Mouse (Mus musculus) heart, adult 2 months (tissue): ENCODE results near the gene Olfr651. TPM values are rescaled to one million over a fixed set of nuclear protein-coding genes. Genes with fewer than 3 reads are reported as not detected.

ENCODE experiments used
- DNase-seq, 2 experiments: peaks; one replicate each; pipeline ENCODE4 v3.0.0; 2021
- H3K27ac ChIP-seq: fragments of 200-600 bp; 2 replicates; pipeline ENCODE4 v1.8.1; 2022
- H3K27me3 ChIP-seq: fragments of 200-500 bp; 2 replicates; pipeline ENCODE4 v1.6.1; 2012; ENCODE audit warnings: mild to moderate bottlenecking, low read length, inconsistent platforms, mixed read lengths; ENCODE audit not compliant: control insufficient read depth, insufficient read depth
- H3K36me3 ChIP-seq: fragments of 200-500 bp; 2 replicates; pipeline ENCODE4 v1.6.1; 2012; ENCODE audit warnings: low read length, inconsistent platforms; ENCODE audit not compliant: control insufficient read depth, insufficient read depth
- H3K4me1 ChIP-seq: fragments of 200-500 bp; 2 replicates; pipeline ENCODE4 v1.6.1; 2011; ENCODE audit warnings: low read length; ENCODE audit not compliant: control insufficient read depth, insufficient read depth
- H3K4me3 ChIP-seq: fragments of 200-600 bp; 2 replicates; pipeline ENCODE4 v1.8.1; 2022
- H3K79me2 ChIP-seq: fragments of 200-500 bp; replicated peaks from 2 replicates; pipeline ENCODE4 v1.6.1; 2012; ENCODE audit warnings: mild to moderate bottlenecking, inconsistent platforms, low read length, moderate library complexity, mixed read lengths; ENCODE audit not compliant: control insufficient read depth, insufficient read depth
- H3K9ac ChIP-seq: fragments of 200-500 bp; 2 replicates; pipeline ENCODE4 v1.6.1; 2012; ENCODE audit warnings: low read depth, mild to moderate bottlenecking, control low read depth, inconsistent platforms, low read length, mixed read lengths
- CTCF ChIP-seq: fragments of 200-600 bp; IDR thresholded peaks from 2 replicates; pipeline ENCODE4 v1.8.1; 2022; ENCODE audit warnings: antibody characterized with exemption, mild to moderate bottlenecking, moderate library complexity
- EP300 ChIP-seq: fragments of 200-500 bp; IDR thresholded peaks from 2 replicates; pipeline ENCODE4 v1.6.1; 2011; ENCODE audit warnings: low read depth, low read length, control low read depth; ENCODE audit not compliant: insufficient read depth
- POLR2A ChIP-seq: fragments of 200-500 bp; IDR thresholded peaks from 2 replicates; pipeline ENCODE4 v1.6.1; 2011; ENCODE audit warnings: mild to moderate bottlenecking, low read depth, low read length, control low read depth; ENCODE audit not compliant: insufficient read depth
- WGBS: fragments of 180-500 bp; shearing (Covaris S2); methylation state at CpG from one replicate; pipeline ENCODE4 v1.1.7; 2018; 5-methylcytosine and 5-hydroxymethylcytosine counted together
- intact Hi-C: fragments of 180-260 bp; cut with DNase I; formaldehyde crosslinking; loops from one replicate; pipeline ENCODE4 v1.15.1; 2025
- polyA plus RNA-seq: library from polyadenylated mRNA; depleted of rRNA; stranded (reverse); fragments of >200 nt; gene quantifications from 2 replicates; pipeline ENCODE4 v1.2.3, GENCODE M21; 2012; rRNA removed
- total RNA-seq, 2 experiments: library from RNA; stranded (reverse); gene quantifications; 2 replicates each; pipeline ENCODE4 v1.2.3; 2021

Gene Olfr651
- total and polyA plus RNA-seq, 3 experiments, result not detected

- DNase-seq, result no peak
- WGBS, result 22% methylated on average over 2 of the region's 2 CpGs
- H3K27me3 ChIP-seq, result no peaks in the 10 kb centered on the region
- intact Hi-C loops, result no loop called here
- TF ChIP-seq EP300 (no peak), POLR2A (no peak), CTCF (no peak)
- no peak within 1 kb of the TSS for H3K4me3 ChIP-seq
- H3K4me1 ChIP-seq, result no peaks in the 10 kb centered on the region
- H3K27ac ChIP-seq, result no peak within 1 kb of the TSS
- H3K9ac ChIP-seq, result no peak within 1 kb of the TSS
- H3K79me2 ChIP-seq, result no peaks in the 10 kb centered on the region
- H3K36me3 ChIP-seq, result no peaks in the 10 kb centered on the region
Observed at GRCm38 (mm10) chr7:104577014-104577413, 27.1 kb downstream of the Olfr651 start, which contains the start of gene Olfr653. Gene Olfr653 (plus strand): TSS chr7:104577314.

GRCm38 (mm10) chr7:104580846-104581245, 30.9 kb downstream of the Olfr651 start:
- H3K27ac ChIP-seq, result no peak overlapping the region
- no peak overlapping the region for H3K4me3 ChIP-seq
- no peak for DNase-seq
- H3K4me1 ChIP-seq, result no peaks in the 10 kb centered on the region
- no peak for TF ChIP-seq CTCF
- TF ChIP-seq EP300, result no peak
- no peak for TF ChIP-seq POLR2A
- 85% methylated on average over 4 of the region's 4 CpGs for whole genome bisulfite sequencing
- no peaks in the 10 kb centered on the region for H3K36me3 ChIP-seq
- no peaks in the 10 kb centered on the region for H3K79me2 ChIP-seq
- no peak overlapping the region for H3K9ac ChIP-seq
- intact Hi-C loops, result no loop called here
- H3K27me3 ChIP-seq, result no peaks in the 10 kb centered on the region

- no peaks in the 10 kb centered on the region for H3K27me3 ChIP-seq
- WGBS, result 79% methylated on average over 4 of the region's 4 CpGs
- no peaks in the 10 kb centered on the region for H3K4me1 ChIP-seq
- H3K9ac ChIP-seq, result no peak overlapping the region
- no peaks in the 10 kb centered on the region for H3K79me2 ChIP-seq
- no peak overlapping the region for H3K4me3 ChIP-seq
- H3K36me3 ChIP-seq, result no peaks in the 10 kb centered on the region
- H3K27ac ChIP-seq, result no peak overlapping the region
- TF ChIP-seq CTCF (no peak), EP300 (no peak), POLR2A (no peak)
- no peak for DNase-seq
- intact Hi-C loops, result no loop called here
Observed at GRCm38 (mm10) chr7:104581429-104581828, 31.5 kb downstream of the Olfr651 start.

GRCm38 (mm10) chr7:104586725-104587124, 36.8 kb downstream of the Olfr651 start, which contains the start of gene Olfr654:
Gene Olfr654 (plus strand): TSS chr7:104587025.
- H3K27ac ChIP-seq, result no peak within 1 kb of the TSS
- no peaks in the 10 kb centered on the region for H3K27me3 ChIP-seq
- H3K4me3 ChIP-seq, result no peak within 1 kb of the TSS
- WGBS, result 76% methylated on average over 4 of the region's 4 CpGs
- H3K9ac ChIP-seq, result no peak within 1 kb of the TSS
- H3K4me1 ChIP-seq, result no peaks in the 10 kb centered on the region
- DNase-seq, result no peak
- TF ChIP-seq EP300, result no peak
- no peak for TF ChIP-seq CTCF
- no peak for TF ChIP-seq POLR2A
- intact Hi-C loops, result no loop called here
- H3K36me3 ChIP-seq, result no peaks in the 10 kb centered on the region
- H3K79me2 ChIP-seq, result no peaks in the 10 kb centered on the region

- Histone ChIP-seq H3K36me3 (no peaks in the 10 kb centered on the region), H3K4me1 (no peaks in the 10 kb centered on the region), H3K27ac (no peak overlapping the region), H3K79me2 (no peaks in the 10 kb centered on the region), H3K4me3 (no peak overlapping the region), H3K9ac (no peak overlapping the region), H3K27me3 (no peaks in the 10 kb centered on the region)
- 75% methylated on average over 5 of the region's 5 CpGs for WGBS
- intact Hi-C loops, result no loop called here
- DNase-seq, result no peak
- no peak for TF ChIP-seq POLR2A
- no peak for TF ChIP-seq EP300
- no peak for TF ChIP-seq CTCF
Observed at GRCm38 (mm10) chr7:104588274-104588673, 38.3 kb downstream of the Olfr651 start.

GRCm38 (mm10) chr7:104601679-104602078, 51.7 kb downstream of the Olfr651 start, which contains the start of gene Olfr655:
Gene Olfr655 (minus strand): TSS chr7:104601779.
- intact Hi-C loops, result no loop called here

GRCm38 (mm10) chr7:104603173-104603572, 53.2 kb downstream of the Olfr651 start:
- Histone ChIP-seq H3K79me2 (no peaks in the 10 kb centered on the region), H3K9ac (no peak overlapping the region), H3K4me1 (no peaks in the 10 kb centered on the region), H3K27ac (no peak overlapping the region), H3K4me3 (no peak overlapping the region), H3K27me3 (no peaks in the 10 kb centered on the region), H3K36me3 (no peaks in the 10 kb centered on the region)
- TF ChIP-seq CTCF (peak; percentile 74), EP300 (no peak)
- DNase-seq, result peak; percentile 4 to 27
- 5% methylated on average over 3 of the region's 3 CpGs for WGBS
- intact Hi-C loops, result no loop called here

More at GRCm38 (mm10) chr7:104601679-104602078, 51.7 kb downstream of the Olfr651 start, which contains the start of gene Olfr655:
- TF ChIP-seq POLR2A, result no peak
- TF ChIP-seq EP300, result no peak
- H3K4me1 ChIP-seq, result no peaks in the 10 kb centered on the region
- no peak within 1 kb of the TSS for H3K9ac ChIP-seq
- no peaks in the 10 kb centered on the region for H3K79me2 ChIP-seq
- no peak within 1 kb of the TSS for H3K4me3 ChIP-seq
- no peak for DNase-seq
- WGBS, result 66% methylated on average over 2 of the region's 2 CpGs
- no peaks in the 10 kb centered on the region for H3K36me3 ChIP-seq
- H3K27ac ChIP-seq, result no peak within 1 kb of the TSS
- no peaks in the 10 kb centered on the region for H3K27me3 ChIP-seq

Other genes with a start within 250 kb of the Olfr651 start
- gene Trim12a, start 234.7 kb upstream of the Olfr651 start, total RNA-seq, result 1 to 10 TPM; 5.8 to 6.3 TPM
- 2.9 and 4.0 TPM in 2 replicates for gene Trim12a, start 234.7 kb upstream of the Olfr651 start, polyA plus RNA-seq
- gene Trim34b, start 220.7 kb upstream of the Olfr651 start, total RNA-seq, result under 1 TPM in 1 of 2 experiments, not detected in 1; 0.39 TPM
- 2.2 and 3.5 TPM in 2 replicates for gene Trim34b, start 220.7 kb upstream of the Olfr651 start, polyA plus RNA-seq
- 1 to 10 TPM; 4.1 to 5.5 TPM for gene Trim12c, start 196.8 kb upstream of the Olfr651 start, total RNA-seq
- 2.6 and 4.2 TPM in 2 replicates for gene Trim12c, start 196.8 kb upstream of the Olfr651 start, polyA plus RNA-seq
- under 1 TPM; 0.14 to 0.23 TPM for gene Trim30b, start 180.2 kb upstream of the Olfr651 start, total RNA-seq
- gene Trim30b, start 180.2 kb upstream of the Olfr651 start, polyA plus RNA-seq, result 0.21 and 0.23 TPM in 2 replicates
- under 1 TPM; 0.18 to 0.20 TPM for gene Trim30c, start 149.3 kb upstream of the Olfr651 start, total RNA-seq
- gene Trim30c, start 149.3 kb upstream of the Olfr651 start, polyA plus RNA-seq, result 0.08 and 0.18 TPM in 2 replicates
- 1 to 10 TPM; 3.5 to 3.6 TPM for gene Trim30a, start 84.9 kb upstream of the Olfr651 start, total RNA-seq
- 2.6 and 5.3 TPM in 2 replicates for gene Trim30a, start 84.9 kb upstream of the Olfr651 start, polyA plus RNA-seq
- gene Trim30d, start 42.3 kb upstream of the Olfr651 start, total RNA-seq, result under 1 TPM; 0.37 to 0.75 TPM
- 0.62 and 0.76 TPM in 2 replicates for gene Trim30d, start 42.3 kb upstream of the Olfr651 start, polyA plus RNA-seq
- not detected for gene Olfr652, start 10.8 kb downstream of the Olfr651 start, total RNA-seq
- gene Olfr652, start 10.8 kb downstream of the Olfr651 start, polyA plus RNA-seq, result not detected in 2 replicates
- not detected for gene Olfr653, start 27.2 kb downstream of the Olfr651 start, total RNA-seq
- gene Olfr653, start 27.2 kb downstream of the Olfr651 start, polyA plus RNA-seq, result not detected in 2 replicates
- not detected for gene Olfr654, start 36.9 kb downstream of the Olfr651 start, total RNA-seq
- gene Olfr654, start 36.9 kb downstream of the Olfr651 start, polyA plus RNA-seq, result not detected in 2 replicates
- not detected for gene Olfr655, start 51.6 kb downstream of the Olfr651 start, total RNA-seq
- not detected in 2 replicates for gene Olfr655, start 51.6 kb downstream of the Olfr651 start, polyA plus RNA-seq
- gene Olfr656, start 63.8 kb downstream of the Olfr651 start, total RNA-seq, result not detected
- gene Olfr656, start 63.8 kb downstream of the Olfr651 start, polyA plus RNA-seq, result not detected in 2 replicates
- not detected for gene Olfr657, start 74.7 kb downstream of the Olfr651 start, total RNA-seq
- gene Olfr657, start 74.7 kb downstream of the Olfr651 start, polyA plus RNA-seq, result not detected in 2 replicates
- gene Olfr658, start 97.2 kb downstream of the Olfr651 start, total RNA-seq, result not detected
- gene Olfr658, start 97.2 kb downstream of the Olfr651 start, polyA plus RNA-seq, result not detected in 2 replicates
- not detected for gene Olfr659, start 116.6 kb downstream of the Olfr651 start, total RNA-seq
- not detected in 2 replicates for gene Olfr659, start 116.6 kb downstream of the Olfr651 start, polyA plus RNA-seq
- gene Olfr661, start 136.4 kb downstream of the Olfr651 start, total RNA-seq, result not detected
- gene Olfr661, start 136.4 kb downstream of the Olfr651 start, polyA plus RNA-seq, result not detected in 2 replicates
- gene Usp17le, start 227.3 kb downstream of the Olfr651 start, total RNA-seq, result not detected
- not detected in 2 replicates for gene Usp17le, start 227.3 kb downstream of the Olfr651 start, polyA plus RNA-seq